Mouse (Mus musculus): ENCODE data around the gene F11r.

DNA sequence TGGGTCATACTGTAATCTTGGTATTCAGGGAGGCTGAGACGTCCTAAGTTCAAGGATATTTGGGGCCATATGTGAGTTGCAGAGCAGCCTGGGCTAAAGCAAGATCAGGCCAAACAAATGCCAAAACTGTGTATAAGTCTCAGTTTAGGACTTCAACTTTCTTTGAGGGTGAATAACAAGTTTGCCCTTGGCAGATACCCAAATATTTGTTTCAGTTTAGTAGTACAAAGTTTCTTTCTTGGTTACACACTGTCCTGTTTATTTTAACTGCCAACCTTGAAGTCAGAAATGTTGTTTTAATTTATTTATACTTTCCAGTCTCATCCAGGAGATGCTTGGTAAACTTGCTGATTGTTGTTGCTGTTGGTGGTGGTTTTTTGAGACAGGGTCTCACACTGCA lies 1.4 kb upstream of the F11r start:
- TF ChIP-seq CTCF (IDR thresholded peaks at IDR 0.05; ENCODE audit: low read depth), result no peak
- TF ChIP-seq EP300 (optimal IDR thresholded peaks at IDR 0.05), result no peak

Measured in stomach, postnatal 0 days (tissue).